Mouse (Mus musculus) heart, postnatal 14 days (tissue): ENCODE results near the gene Coq9. TPM values are rescaled to one million over a fixed set of nuclear protein-coding genes. Genes with fewer than 3 reads are reported as not detected.
A peak's percentile ranks its signal among the peaks of the same experiment; 100 is the strongest.

Source experiments
- DNase-seq, 2 experiments: peaks; one replicate each; pipeline ENCODE4 v3.0.0; 2021 to 2022
- intact Hi-C: fragments of 180-260 bp; cut with DNase I; formaldehyde crosslinking; loops from one replicate; pipeline ENCODE4 v1.15.1; 2025
- total RNA-seq, 2 experiments: library from RNA; stranded (reverse); gene quantifications; 2 replicates each; pipeline ENCODE4 v1.2.3; 2021

Gene Coq9
- total RNA-seq, 2 experiments from 2014 or later = 400 to 427 TPM

- DNase-seq = peak in 1 of 2 experiments; percentile 11
- intact Hi-C loops = no loop called here
These were observed 26.0 kb downstream of the Coq9 start for GRCm38 (mm10) chr8:94863897-94864673.

- DNase-seq = no peak
- intact Hi-C loops = no loop called here
These were observed 27.2 kb downstream of the Coq9 start for GRCm38 (mm10) chr8:94865292-94865691.

- no peak for DNase-seq
- intact Hi-C loops = no loop called here
These were observed 28.8 kb downstream of the Coq9 start for GRCm38 (mm10) chr8:94866921-94867320.

GRCm38 (mm10) chr8:94869146-94869545, 31.0 kb downstream of the Coq9 start:
- intact Hi-C loops = no loop called here
- DNase-seq = no peak

GRCm38 (mm10) chr8:94870003-94870402, 31.9 kb downstream of the Coq9 start:
- intact Hi-C loops = no loop called here
- DNase-seq = no peak

GRCm38 (mm10) chr8:94870474-94871107, 32.5 kb downstream of the Coq9 start:
- DNase-seq = peak in 1 of 2 experiments; percentile 32
- intact Hi-C loops = no loop called here

- peak; percentile 63 to 67 for DNase-seq
- intact Hi-C loops = no loop called here
These were observed 33.2 kb downstream of the Coq9 start for GRCm38 (mm10) chr8:94871108-94871894.

- intact Hi-C loops = no loop called here
- DNase-seq = no peak
These were observed 34.0 kb downstream of the Coq9 start for GRCm38 (mm10) chr8:94872156-94872555.

GRCm38 (mm10) chr8:94872576-94872975, 34.5 kb downstream of the Coq9 start:
- intact Hi-C loops = no loop called here
- no peak for DNase-seq

GRCm38 (mm10) chr8:94874358-94874757, 36.2 kb downstream of the Coq9 start:
- intact Hi-C loops = loop anchor here (1.0 kb wide), 1 partner anchor 35 kb away; no protein-coding TSS in a partner anchor
- DNase-seq = peak; percentile 80 to 86

GRCm38 (mm10) chr8:94875096-94875870, 37.2 kb downstream of the Coq9 start:
- no peak for DNase-seq
- intact Hi-C loops = loop anchor here (5.0 kb wide), 1 partner anchor 127 kb away; no protein-coding TSS in a partner anchor

GRCm38 (mm10) chr8:94875871-94876150, 37.7 kb downstream of the Coq9 start:
- DNase-seq = no peak
- intact Hi-C loops = loop anchor here (5.0 kb wide), 1 partner anchor 126 kb away; no protein-coding TSS in a partner anchor

GRCm38 (mm10) chr8:94876197-94876730, 38.1 kb downstream of the Coq9 start, which contains the start of gene Dok4:
Dok4 (minus strand) TSS chr8:94876330.
- peak; percentile 91 to 94 for DNase-seq
- intact Hi-C loops = loop anchor here (5.0 kb wide), 1 partner anchor 126 kb away; no protein-coding TSS in a partner anchor

GRCm38 (mm10) chr8:94876820-94877219, 38.7 kb downstream of the Coq9 start:
- no peak for DNase-seq
- intact Hi-C loops = loop anchor here (5.0 kb wide), 1 partner anchor 125 kb away; no protein-coding TSS in a partner anchor

- intact Hi-C loops = no loop called here
- no peak for DNase-seq
These were observed 42.6 kb downstream of the Coq9 start for GRCm38 (mm10) chr8:94880742-94881141.

- intact Hi-C loops = no loop called here
- DNase-seq = no peak
These were observed 50.4 kb downstream of the Coq9 start for GRCm38 (mm10) chr8:94888383-94889036.

- intact Hi-C loops = no loop called here
- DNase-seq = no peak
These were observed 54.8 kb downstream of the Coq9 start for GRCm38 (mm10) chr8:94892917-94893316.

- peak in 1 of 2 experiments; percentile 40 for DNase-seq
These were observed 61.1 kb downstream of the Coq9 start for GRCm38 (mm10) chr8:94899262-94899661.

GRCm38 (mm10) chr8:94900617-94901016, 62.5 kb downstream of the Coq9 start:
- intact Hi-C loops = no loop called here
- peak in 1 of 2 experiments; percentile 26 for DNase-seq

More at GRCm38 (mm10) chr8:94899262-94899661, 61.1 kb downstream of the Coq9 start:
- intact Hi-C loops = no loop called here
